Mouse (Mus musculus): Measurements from ENCODE around the gene Marveld2.

DNA sequence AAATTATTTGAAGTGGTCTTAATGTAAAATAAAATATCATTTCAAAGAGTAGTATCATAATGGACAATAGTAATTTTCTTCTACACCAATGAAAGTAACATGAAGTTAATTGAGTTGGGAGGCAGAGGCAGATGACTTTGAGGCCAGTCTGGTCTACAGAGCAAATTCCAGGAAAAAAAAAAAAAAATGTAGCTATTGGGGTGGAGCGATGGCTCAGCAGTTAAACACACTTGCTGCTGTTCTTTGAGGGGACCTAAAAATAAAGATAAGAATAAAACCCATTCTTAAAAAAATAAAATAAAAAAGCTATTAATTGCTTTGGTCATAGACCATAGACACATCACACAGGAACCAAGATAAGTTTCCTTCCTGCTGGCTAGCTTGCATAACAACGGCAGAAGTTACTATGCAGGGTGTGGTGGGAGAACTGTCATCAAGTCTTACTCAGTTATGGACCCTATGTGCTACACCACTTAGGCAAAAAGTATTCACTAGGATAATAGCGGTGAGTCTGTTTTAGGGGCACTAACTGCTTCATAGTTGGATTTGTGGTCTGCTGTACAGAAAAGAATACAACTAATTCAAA lies 17.4 kb upstream of the Marveld2 start:
- TF ChIP-seq CTCF (conservative IDR thresholded peaks at IDR 0.05; ENCODE audit: insufficient read depth, insufficient read length, low read depth, low read length), result no peak
- no peak for TF ChIP-seq POLR2A (IDR thresholded peaks at IDR 0.05; ENCODE audit: low read depth, low read length)
